Mouse (Mus musculus) G1E (cell line): ENCODE data around the gene Flt3l. TPM values are rescaled to one million over a fixed set of nuclear protein-coding genes. Genes with fewer than 3 reads are reported as not detected.

ENCODE experiments used
- ATAC-seq: 2 replicates; pipeline ENCODE4 v1.8.0; 2016; ENCODE audit warnings: mild to moderate bottlenecking; ENCODE audit not compliant: insufficient number of reproducible peaks, poor library complexity, low FRiP score, severe bottlenecking; ENCODE audit errors: extremely low read depth
- DNase-seq: peaks from one replicate; pipeline ENCODE4 v3.0.0; 2012; ENCODE audit warnings: low spot score
- H3K27me3 ChIP-seq: 2 replicates; pipeline ENCODE4 v1.6.1; 2012; ENCODE audit warnings: mild to moderate bottlenecking, low read length, inconsistent platforms; ENCODE audit not compliant: insufficient read depth
- H3K36me3 ChIP-seq: replicated peaks from 2 replicates; pipeline ENCODE3; 2012; ENCODE audit warnings: mild to moderate bottlenecking, inconsistent platforms
- H3K4me1 ChIP-seq: 2 replicates; pipeline ENCODE4 v1.6.1; 2012; ENCODE audit warnings: low read depth, low read length, inconsistent platforms, mixed read lengths; ENCODE audit not compliant: insufficient read depth
- H3K4me3 ChIP-seq: 2 replicates; pipeline ENCODE4 v1.5.1; 2012; ENCODE audit warnings: low read depth, mild to moderate bottlenecking, inconsistent platforms, low read length, moderate library complexity, mixed read lengths
- H3K9me3 ChIP-seq: replicated peaks from 2 replicates; pipeline ENCODE4 v1.6.1; 2012; ENCODE audit warnings: inconsistent platforms
- CTCF ChIP-seq: IDR thresholded peaks from 2 replicates; pipeline ENCODE4 v1.5.1; 2012; ENCODE audit warnings: low read depth, low read length, inconsistent platforms, mixed read lengths
- GATA1 ChIP-seq: IDR thresholded peaks from 2 replicates; pipeline ENCODE4 v1.6.1; 2012; ENCODE audit warnings: borderline replicate concordance, low read length, inconsistent platforms, mixed read lengths
- GATA2 ChIP-seq: IDR thresholded peaks from 2 replicates; pipeline ENCODE4 v1.6.1; 2012; ENCODE audit warnings: low read depth, low read length, inconsistent platforms, borderline replicate concordance
- POLR2AphosphoS5 ChIP-seq: IDR thresholded peaks from 2 replicates; pipeline ENCODE4 v1.6.1; 2012; ENCODE audit warnings: low read depth, low read length, inconsistent platforms; ENCODE audit not compliant: insufficient replicate concordance
- TAL1 ChIP-seq: conservative IDR thresholded peaks from 2 replicates; pipeline ENCODE4 v1.6.1; 2012; ENCODE audit warnings: low read depth, low read length, inconsistent platforms, mixed read lengths
- polyA plus RNA-seq: library from polyadenylated mRNA; stranded (reverse); fragments of >175 nt; gene quantifications from 2 replicates; pipeline ENCODE4 v1.2.3, GENCODE M21; 2012
- total RNA-seq, 2 experiments: library from RNA; stranded (forward) in 1 of 2; stranded (reverse) in 1 of 2; fragments of 200-1000 nt in 1 of 2; fragments of >200 nt in 1 of 2; fragmentation: Nextera tagmentation in 1 of 2; gene quantifications; 2 replicates each; pipeline ENCODE4 v1.2.3; 2014 to 2017

Flt3l gene
- total RNA-seq (2014; fragmentation: Nextera tagmentation) (75.7 and 76.5 TPM in 2 replicates), total RNA-seq (2017) (41.0 and 48.6 TPM in 2 replicates), polyA plus RNA-seq (31.7 and 38.8 TPM in 2 replicates)

- peaks cover 48% of the 10 kb centered on the region for H3K36me3 ChIP-seq
- peak within 1 kb of the TSS; percentile 71 for H3K4me3 ChIP-seq
- peaks cover 3% of the 10 kb centered on the region; the same call in 1 of the 2 replicates for H3K9me3 ChIP-seq
- DNase-seq (peak; percentile 86), ATAC-seq (peak; percentile 24)
- no peaks in the 10 kb centered on the region for H3K27me3 ChIP-seq
- no peak for TF ChIP-seq GATA2
- peak; percentile 89 for TF ChIP-seq CTCF
- no peak for TF ChIP-seq GATA1
- peaks cover 86% of the 10 kb centered on the region for H3K4me1 ChIP-seq
These were observed at the start of gene Flt3l, which contains the start of gene Gm45713 for GRCm38 (mm10) chr7:45135993-45136567. Gene Flt3l, minus strand, starts transcription at chr7:45136432. Gene Gm45713, minus strand, starts transcription at chr7:45136231.

- no peak overlapping the region for H3K4me3 ChIP-seq
- TF ChIP-seq POLR2AphosphoS5 = no peak
- H3K27me3 ChIP-seq = peaks cover 88% of the 10 kb centered on the region
- no peak for DNase-seq
- no peak for ATAC-seq
- no peaks in the 10 kb centered on the region for H3K9me3 ChIP-seq
- peaks cover 20% of the 10 kb centered on the region for H3K4me1 ChIP-seq
- no peaks in the 10 kb centered on the region for H3K36me3 ChIP-seq
These were observed 49.7 kb upstream of the Flt3l start for GRCm38 (mm10) chr7:45185921-45186320.

GRCm38 (mm10) chr7:45183672-45184071, 47.4 kb upstream of the Flt3l start:
- no peak for TF ChIP-seq POLR2AphosphoS5
- TF ChIP-seq TAL1 = no peak
- no peak overlapping the region for H3K4me3 ChIP-seq
- no peaks in the 10 kb centered on the region for H3K36me3 ChIP-seq
- no peaks in the 10 kb centered on the region for H3K9me3 ChIP-seq
- no peak for ATAC-seq
- peaks cover 21% of the 10 kb centered on the region for H3K4me1 ChIP-seq
- peaks cover 89% of the 10 kb centered on the region for H3K27me3 ChIP-seq
- no peak for DNase-seq

GRCm38 (mm10) chr7:45182606-45183005, 46.4 kb upstream of the Flt3l start:
- TF ChIP-seq CTCF (no peak), GATA1 (no peak), POLR2AphosphoS5 (no peak), TAL1 (no peak), GATA2 (no peak)
- Histone ChIP-seq H3K4me3 (peak overlapping the region; percentile 69; the same call in 1 of the 2 replicates), H3K9me3 (no peaks in the 10 kb centered on the region), H3K27me3 (peaks cover 90% of the 10 kb centered on the region), H3K36me3 (no peaks in the 10 kb centered on the region), H3K4me1 (peaks cover 24% of the 10 kb centered on the region)
- DNase-seq = no peak
- no peak for ATAC-seq

GRCm38 (mm10) chr7:45182199-45182601, 46.0 kb upstream of the Flt3l start:
- peak overlapping the region; percentile 69 for H3K4me3 ChIP-seq
- TF ChIP-seq POLR2AphosphoS5 (no peak), TAL1 (no peak), CTCF (no peak), GATA1 (no peak), GATA2 (no peak)
- H3K27me3 ChIP-seq = peaks cover 91% of the 10 kb centered on the region

GRCm38 (mm10) chr7:45181540-45181939, 45.3 kb upstream of the Flt3l start:
- Histone ChIP-seq H3K4me3 (peak overlapping the region; percentile 69; the same call in 1 of the 2 replicates), H3K4me1 (peaks cover 24% of the 10 kb centered on the region), H3K9me3 (no peaks in the 10 kb centered on the region), H3K27me3 (peaks cover 91% of the 10 kb centered on the region), H3K36me3 (no peaks in the 10 kb centered on the region)
- ATAC-seq (no peak), DNase-seq (peak; percentile 40)
- no peak for TF ChIP-seq CTCF
- no peak for TF ChIP-seq TAL1
- TF ChIP-seq GATA1 = no peak
- TF ChIP-seq POLR2AphosphoS5 = no peak

More at GRCm38 (mm10) chr7:45182199-45182601, 46.0 kb upstream of the Flt3l start:
- ATAC-seq (peak; percentile 99), DNase-seq (peak; percentile 99)
- Histone ChIP-seq H3K36me3 (no peaks in the 10 kb centered on the region), H3K4me1 (peaks cover 24% of the 10 kb centered on the region), H3K9me3 (no peaks in the 10 kb centered on the region)
